Mouse (Mus musculus) forebrain, embryonic 12.5 days (tissue): ENCODE results near the gene Rpap3. TPM values are rescaled to one million over a fixed set of nuclear protein-coding genes. Genes with fewer than 3 reads are reported as not detected.

Experiments
- ATAC-seq: fragments of 200-750 bp; cut with Nextera tagmentation; 2 replicates; pipeline ENCODE4 v1.8.0; 2017; ENCODE audit warnings: moderate TSS enrichment; ENCODE audit not compliant: low FRiP score
- H3K27ac ChIP-seq: fragments of 300-500 bp; sonication (generic); 2 replicates; pipeline ENCODE4 v1.5.1; 2016; ENCODE audit warnings: mild to moderate bottlenecking
- H3K27me3 ChIP-seq: fragments of 300-500 bp; sonication (generic); 2 replicates; pipeline ENCODE4 v1.6.1; 2016; ENCODE audit warnings: mild to moderate bottlenecking
- H3K36me3 ChIP-seq: fragments of 300-500 bp; sonication (generic); replicated peaks from 2 replicates; pipeline ENCODE4 v1.6.1; 2016; ENCODE audit warnings: mild to moderate bottlenecking
- H3K4me1 ChIP-seq: fragments of 300-500 bp; sonication (generic); 2 replicates; pipeline ENCODE4 v1.6.1; 2016
- H3K4me2 ChIP-seq: fragments of 300-500 bp; sonication (generic); 2 replicates; pipeline ENCODE4 v1.6.1; 2016; ENCODE audit warnings: mild to moderate bottlenecking, moderate library complexity
- H3K4me3 ChIP-seq: fragments of 300-500 bp; sonication (generic); replicated peaks from 2 replicates; pipeline ENCODE4 v1.5.1; 2016; ENCODE audit warnings: mild to moderate bottlenecking
- H3K9ac ChIP-seq: fragments of 300-500 bp; sonication (generic); 2 replicates; pipeline ENCODE4 v1.6.1; 2016; ENCODE audit warnings: mild to moderate bottlenecking
- H3K9me3 ChIP-seq: fragments of 300-500 bp; sonication (generic); 2 replicates; pipeline ENCODE4 v1.6.1; 2016
- WGBS: fragments of 180-500 bp; shearing (Covaris S2); methylation state at CpG from one replicate; pipeline ENCODE4 v1.1.7; 2016; 5-methylcytosine and 5-hydroxymethylcytosine counted together
- polyA plus RNA-seq: library from polyadenylated mRNA; unstranded; fragments of >200 nt; fragmentation: Nextera tagmentation; extraction: Ambion mirVana; gene quantifications from 2 replicates; pipeline ENCODE4 v1.2.1, GENCODE M21; 2016

Gene Rpap3
- polyA plus RNA-seq: 42.2 and 42.6 TPM in 2 replicates

DNA sequence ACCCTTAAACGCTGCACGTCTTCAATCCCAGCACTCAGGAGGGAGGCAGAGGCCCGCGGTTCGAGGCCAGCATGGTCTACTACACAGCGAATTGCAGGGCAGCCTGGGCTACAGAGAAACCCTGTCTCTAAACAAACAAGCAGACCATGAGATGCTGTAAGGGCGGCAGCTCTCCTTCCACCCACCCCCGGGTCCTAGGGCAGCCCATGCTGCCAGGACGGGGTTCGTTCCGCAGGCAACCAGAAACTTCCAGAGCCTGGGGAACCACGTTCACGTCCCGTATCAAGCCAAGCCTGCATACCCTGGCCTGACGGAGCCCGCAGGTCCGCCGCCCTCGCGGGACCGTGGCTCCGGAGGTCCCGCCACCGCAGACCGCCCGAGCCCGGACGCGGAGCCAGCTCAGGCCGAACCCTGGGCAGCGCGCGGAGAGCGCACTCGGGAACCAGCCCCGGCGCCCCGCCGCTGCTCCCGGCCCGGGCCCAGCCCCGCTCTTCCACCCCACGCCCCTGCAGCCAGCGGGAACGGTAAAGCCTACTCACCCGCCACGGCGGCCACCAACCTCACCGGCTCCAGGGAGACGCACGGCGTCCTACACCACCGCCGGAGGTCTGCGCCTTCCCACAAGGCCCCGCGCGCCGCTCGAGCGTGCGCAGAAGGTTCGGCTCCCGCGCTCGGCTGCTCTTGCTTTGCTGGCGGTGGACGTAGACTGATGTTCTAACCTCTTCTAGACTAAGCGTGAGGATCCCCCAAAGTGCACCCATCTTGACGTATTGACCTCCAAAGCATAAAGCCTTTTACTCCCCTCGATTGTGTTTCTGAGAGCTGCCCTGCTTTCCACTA lies at the start of gene Rpap3:
Rpap3 (minus strand) TSS at position 615 of the 840 bp plus-strand sequence.
- Histone ChIP-seq H3K4me3 (peak within 1 kb of the TSS; percentile 98), H3K4me2 (peak within 1 kb of the TSS; percentile 81), H3K9me3 (no peaks in the 10 kb centered on the region), H3K27me3 (no peaks in the 10 kb centered on the region), H3K36me3 (peaks cover 24% of the 10 kb centered on the region), H3K4me1 (peaks cover 18% of the 10 kb centered on the region), H3K9ac (peak within 1 kb of the TSS; percentile 91), H3K27ac (peak within 1 kb of the TSS; percentile 73; the same call in 1 of the 2 replicates)
- ATAC-seq: peak; percentile 94
- WGBS: under 1% methylated on average over 71 of the region's 71 CpGs

DNA sequence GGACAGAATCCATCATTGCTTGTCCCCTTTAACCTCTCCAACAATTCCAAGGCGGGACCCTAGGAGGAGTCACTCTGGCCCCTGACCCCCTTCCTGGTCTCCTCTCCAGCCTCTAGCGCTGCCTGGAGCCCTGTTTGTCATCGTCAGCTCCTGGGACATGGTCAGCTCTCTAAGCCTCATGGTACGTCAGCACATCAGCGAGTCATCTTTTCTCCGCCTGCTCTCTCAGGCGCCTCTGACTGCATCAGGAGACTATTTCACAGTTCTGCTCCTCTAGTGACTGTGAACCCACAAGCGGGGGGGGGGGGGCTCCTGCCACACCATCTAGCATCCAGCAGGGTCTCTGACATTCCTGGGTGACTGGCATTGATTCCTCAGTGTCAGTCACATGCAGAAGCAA lies 49.7 kb upstream of the Rpap3 start:
- ATAC-seq: no peak
- H3K27ac ChIP-seq: no peak overlapping the region
- peaks cover 8% of the 10 kb centered on the region for H3K4me1 ChIP-seq
- H3K4me3 ChIP-seq: no peak overlapping the region
- no peak overlapping the region for H3K4me2 ChIP-seq
- no peak overlapping the region for H3K9ac ChIP-seq
- H3K9me3 ChIP-seq: no peaks in the 10 kb centered on the region
- H3K36me3 ChIP-seq: no peaks in the 10 kb centered on the region
- WGBS: 48% methylated on average over 8 of the region's 8 CpGs
- peaks cover 12% of the 10 kb centered on the region; the same call in 1 of the 2 replicates for H3K27me3 ChIP-seq

DNA sequence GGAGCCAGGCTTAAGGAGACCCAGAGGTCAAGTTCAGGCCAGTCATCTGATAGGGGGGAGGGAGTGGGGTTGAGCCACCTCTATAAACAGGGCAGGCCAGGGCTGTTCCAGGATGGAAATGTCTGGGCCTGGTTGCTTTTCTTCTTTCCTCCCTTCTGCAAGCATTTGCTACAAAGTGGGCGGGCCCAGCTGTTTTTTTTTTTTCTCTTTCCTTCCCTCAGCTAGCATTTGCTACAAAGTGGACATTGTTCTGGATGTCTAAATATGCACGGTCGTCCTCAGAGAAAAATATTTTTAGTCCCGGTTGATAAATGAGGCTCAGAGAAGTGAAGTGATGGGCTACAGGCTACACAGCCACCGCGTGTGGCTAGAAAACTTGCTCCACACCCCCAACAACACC lies 48.9 kb upstream of the Rpap3 start:
- Histone ChIP-seq H3K9ac (no peak overlapping the region), H3K36me3 (no peaks in the 10 kb centered on the region), H3K9me3 (no peaks in the 10 kb centered on the region), H3K4me3 (no peak overlapping the region), H3K4me2 (no peak overlapping the region), H3K27me3 (peaks cover 12% of the 10 kb centered on the region; the same call in 1 of the 2 replicates), H3K27ac (no peak overlapping the region), H3K4me1 (peaks cover 13% of the 10 kb centered on the region)
- no peak for ATAC-seq
- 59% methylated on average over 6 of the region's 6 CpGs for WGBS

DNA sequence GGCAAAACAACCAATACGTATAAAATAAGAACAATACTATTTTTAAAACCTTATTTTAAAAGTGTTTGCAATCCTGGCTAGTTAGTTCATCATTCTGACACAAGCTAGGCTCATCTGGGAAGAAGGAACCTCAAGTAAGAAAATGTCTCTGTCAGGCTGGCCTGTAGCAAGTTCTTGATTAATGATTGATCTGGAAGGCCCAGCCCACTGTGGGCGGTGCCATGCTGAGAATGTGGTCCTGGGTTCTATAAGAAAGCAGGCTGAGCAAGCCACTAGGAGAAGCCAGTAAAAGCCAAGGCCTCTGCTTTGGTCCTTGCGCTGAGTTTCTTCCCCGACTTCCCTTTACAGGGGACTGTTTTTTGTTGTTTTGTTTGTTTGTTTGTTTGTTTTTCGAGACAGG lies 46.9 kb upstream of the Rpap3 start:
- no peak overlapping the region for H3K27ac ChIP-seq
- H3K4me1 ChIP-seq: peaks cover 21% of the 10 kb centered on the region
- no peak for ATAC-seq
- no peak overlapping the region for H3K4me3 ChIP-seq
- no peaks in the 10 kb centered on the region for H3K36me3 ChIP-seq
- no peaks in the 10 kb centered on the region for H3K9me3 ChIP-seq
- peaks cover 12% of the 10 kb centered on the region; the same call in 1 of the 2 replicates for H3K27me3 ChIP-seq
- H3K9ac ChIP-seq: no peak overlapping the region
- 95% methylated on average over 5 of the region's 5 CpGs for whole genome bisulfite sequencing
- no peak overlapping the region for H3K4me2 ChIP-seq

DNA sequence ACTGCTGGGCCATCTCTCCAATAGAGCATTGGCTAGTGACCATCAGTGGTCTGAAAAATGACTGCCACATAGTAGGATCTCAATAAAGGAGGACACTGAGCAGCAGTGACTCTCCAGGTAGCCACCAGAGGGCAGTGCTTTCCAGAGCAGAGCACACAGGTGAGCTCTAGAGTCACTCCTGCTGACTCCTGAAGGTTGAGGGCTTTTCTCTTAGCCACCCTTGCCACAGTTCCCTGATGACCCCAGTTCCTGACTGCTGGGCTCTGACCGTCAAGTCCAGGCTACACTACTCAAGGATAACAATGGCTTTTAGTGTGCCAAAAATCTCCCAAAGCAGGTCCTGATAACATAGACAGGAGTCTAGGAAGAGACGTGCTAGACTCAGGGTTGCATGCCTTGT lies 46.1 kb upstream of the Rpap3 start:
- H3K36me3 ChIP-seq: no peaks in the 10 kb centered on the region
- no peak overlapping the region for H3K9ac ChIP-seq
- WGBS: 83% methylated on average over 2 of the region's 2 CpGs
- H3K27me3 ChIP-seq: peaks cover 8% of the 10 kb centered on the region; the same call in 1 of the 2 replicates
- H3K4me1 ChIP-seq: peaks cover 21% of the 10 kb centered on the region
- H3K9me3 ChIP-seq: no peaks in the 10 kb centered on the region
- no peak overlapping the region for H3K27ac ChIP-seq
- no peak overlapping the region for H3K4me3 ChIP-seq
- H3K4me2 ChIP-seq: no peak overlapping the region
- no peak for ATAC-seq

DNA sequence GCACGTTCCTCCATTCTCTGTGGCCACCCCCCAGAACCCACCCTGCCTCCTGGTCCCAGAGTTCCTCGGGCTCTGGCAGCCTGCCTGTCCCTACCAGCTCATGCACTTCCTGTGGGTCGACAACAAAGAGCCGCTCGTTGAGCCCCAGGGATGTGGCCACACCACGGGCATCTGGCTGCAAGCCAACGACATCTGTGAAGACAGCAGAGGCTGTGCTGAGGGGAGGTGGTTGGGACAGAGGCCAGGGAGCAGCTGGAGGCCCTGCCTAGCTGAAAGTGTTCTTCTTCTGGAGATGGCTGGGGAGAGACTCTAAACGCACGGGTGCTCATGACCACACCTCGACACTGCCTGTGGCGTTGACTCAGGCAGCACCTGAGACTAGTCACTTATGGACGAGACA lies 45.1 kb upstream of the Rpap3 start:
- Histone ChIP-seq H3K9ac (no peak overlapping the region), H3K4me1 (peaks cover 21% of the 10 kb centered on the region), H3K4me3 (no peak overlapping the region), H3K36me3 (no peaks in the 10 kb centered on the region), H3K27ac (peak overlapping the region; percentile 50; the same call in 1 of the 2 replicates), H3K9me3 (no peaks in the 10 kb centered on the region), H3K27me3 (peaks cover 8% of the 10 kb centered on the region; the same call in 1 of the 2 replicates), H3K4me2 (peak overlapping the region; percentile 13; the same call in 1 of the 2 replicates)
- WGBS: 46% methylated on average over 12 of the region's 12 CpGs
- peak; percentile 90 for ATAC-seq

DNA sequence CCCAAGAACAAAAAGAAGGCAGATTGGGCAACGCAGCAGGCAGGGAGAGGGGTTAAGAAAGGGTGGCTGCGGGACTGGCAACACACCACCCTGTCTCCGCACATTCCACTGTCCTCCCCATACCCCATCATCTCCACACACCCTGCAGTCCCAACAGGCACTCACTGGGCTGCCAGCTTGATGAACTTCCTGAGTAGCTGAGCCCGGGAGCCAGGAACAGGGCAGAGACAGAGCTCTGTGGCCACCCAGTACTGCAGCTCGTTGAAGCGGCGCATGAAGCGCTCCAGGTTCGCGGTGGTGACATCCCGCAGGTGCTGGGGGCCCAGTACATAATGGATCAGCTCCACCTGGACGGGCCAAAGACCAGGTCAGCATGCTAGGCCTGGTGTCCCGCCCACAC lies 44.2 kb upstream of the Rpap3 start:
- Histone ChIP-seq H3K4me2 (no peak overlapping the region), H3K4me3 (no peak overlapping the region), H3K9me3 (no peaks in the 10 kb centered on the region), H3K27ac (0 out of 2 replicates have a peak overlapping the region, but pooled peaks have one; percentile 50), H3K27me3 (peaks cover under 1% of the 10 kb centered on the region; the same call in 1 of the 2 replicates), H3K9ac (no peak overlapping the region), H3K4me1 (peaks cover 25% of the 10 kb centered on the region), H3K36me3 (no peaks in the 10 kb centered on the region)
- 89% methylated on average over 13 of the region's 13 CpGs for WGBS
- ATAC-seq: no peak

DNA sequence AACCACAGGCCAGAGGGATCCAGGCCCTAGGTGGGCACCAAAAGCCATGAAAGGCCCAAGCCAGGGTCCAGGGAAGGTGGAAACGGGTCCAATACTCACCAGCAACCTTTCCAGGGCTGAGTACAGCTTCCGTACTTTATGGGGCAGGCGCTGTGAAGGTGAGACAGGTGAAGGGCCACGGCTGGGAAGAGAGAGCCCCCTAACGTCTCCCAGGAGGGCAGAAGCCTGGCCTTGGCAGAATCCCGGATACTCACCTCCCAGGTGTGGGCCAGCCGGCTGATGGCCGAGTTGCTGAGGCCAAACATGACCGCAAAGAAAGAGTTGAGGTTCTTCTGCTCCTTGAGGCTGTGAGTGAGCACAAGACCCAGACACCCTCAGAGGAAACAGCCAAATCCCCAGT lies 43.8 kb upstream of the Rpap3 start:
- Histone ChIP-seq H3K4me3 (no peak overlapping the region), H3K9me3 (no peaks in the 10 kb centered on the region), H3K4me1 (peaks cover 26% of the 10 kb centered on the region), H3K27ac (no peak overlapping the region), H3K9ac (no peak overlapping the region), H3K4me2 (no peak overlapping the region), H3K36me3 (no peaks in the 10 kb centered on the region), H3K27me3 (no peaks in the 10 kb centered on the region)
- ATAC-seq: no peak
- 91% methylated on average over 9 of the region's 9 CpGs for WGBS

DNA sequence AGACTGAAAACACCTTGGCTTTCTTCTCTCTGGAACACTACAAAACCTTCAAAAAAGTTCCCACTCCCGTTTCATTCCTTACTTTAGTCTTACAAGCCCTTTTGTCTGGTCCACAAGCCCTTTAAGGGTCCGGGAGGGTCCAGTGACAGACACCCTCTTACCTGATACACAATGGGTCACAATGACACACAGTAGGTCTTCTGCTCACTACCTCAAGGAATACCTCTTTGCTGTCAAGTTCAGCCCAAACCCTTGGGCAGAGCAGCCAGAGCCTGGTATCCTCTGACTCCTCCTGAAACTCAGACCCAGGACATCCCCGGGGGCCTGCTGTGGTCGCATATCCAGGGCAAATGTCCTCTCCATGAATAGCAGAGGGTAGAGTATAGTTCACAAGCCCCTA lies 43.3 kb upstream of the Rpap3 start:
- Histone ChIP-seq H3K9me3 (no peaks in the 10 kb centered on the region), H3K27ac (no peak overlapping the region), H3K4me3 (no peak overlapping the region), H3K4me2 (no peak overlapping the region), H3K36me3 (no peaks in the 10 kb centered on the region), H3K9ac (no peak overlapping the region), H3K27me3 (no peaks in the 10 kb centered on the region), H3K4me1 (peaks cover 26% of the 10 kb centered on the region)
- 89% methylated on average over 4 of the region's 4 CpGs for WGBS
- no peak for ATAC-seq

DNA sequence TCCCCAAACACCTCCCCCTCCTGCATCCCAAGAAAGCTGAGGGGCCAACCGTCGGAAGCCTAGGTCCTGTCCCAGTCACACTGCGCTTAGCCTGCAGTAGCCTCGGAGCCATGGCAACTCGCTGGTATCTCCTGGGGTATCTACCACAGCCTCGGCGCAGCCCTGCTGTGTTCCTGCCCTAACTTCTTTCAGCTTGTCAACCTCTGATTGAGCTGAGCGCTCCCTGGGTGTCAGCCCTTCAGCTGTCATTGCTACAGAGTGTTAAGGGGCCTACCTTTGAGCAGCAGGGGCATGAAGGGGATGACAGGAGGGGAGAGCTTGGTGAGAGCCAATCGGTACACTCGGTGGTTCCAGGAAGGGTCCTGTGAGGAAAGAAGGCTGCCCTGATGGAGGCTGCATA lies 42.7 kb upstream of the Rpap3 start:
- peaks cover 26% of the 10 kb centered on the region for H3K4me1 ChIP-seq
- H3K36me3 ChIP-seq: no peaks in the 10 kb centered on the region
- ATAC-seq: no peak
- no peak overlapping the region for H3K4me2 ChIP-seq
- H3K9ac ChIP-seq: no peak overlapping the region
- no peaks in the 10 kb centered on the region for H3K27me3 ChIP-seq
- no peak overlapping the region for H3K27ac ChIP-seq
- 53% methylated on average over 10 of the region's 10 CpGs for WGBS
- H3K4me3 ChIP-seq: no peak overlapping the region
- H3K9me3 ChIP-seq: no peaks in the 10 kb centered on the region

DNA sequence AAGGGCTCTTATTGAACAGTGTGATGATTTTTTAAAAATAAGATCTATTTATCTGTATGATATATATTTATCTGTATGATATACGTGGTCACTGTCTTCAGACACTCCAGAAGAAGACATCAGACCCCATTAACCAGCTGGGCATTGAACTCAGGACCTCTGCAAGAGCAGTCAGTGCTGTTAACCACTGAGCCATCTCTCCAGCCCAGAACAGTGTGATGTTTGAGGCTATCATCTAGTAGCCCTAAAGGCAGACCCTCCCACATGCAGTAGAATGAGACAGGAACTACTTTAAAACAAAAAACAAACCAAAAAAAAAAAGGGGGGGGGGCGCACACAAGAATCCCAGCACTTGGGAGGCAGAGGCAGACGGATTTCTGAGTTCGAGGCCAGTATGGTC lies 41.9 kb upstream of the Rpap3 start:
- H3K4me2 ChIP-seq: no peak overlapping the region
- H3K27ac ChIP-seq: no peak overlapping the region
- 73% methylated on average over 4 of the region's 4 CpGs for WGBS
- ATAC-seq: no peak
- no peaks in the 10 kb centered on the region for H3K9me3 ChIP-seq
- H3K27me3 ChIP-seq: no peaks in the 10 kb centered on the region
- peaks cover 27% of the 10 kb centered on the region for H3K4me1 ChIP-seq
- H3K9ac ChIP-seq: no peak overlapping the region
- no peaks in the 10 kb centered on the region for H3K36me3 ChIP-seq
- no peak overlapping the region for H3K4me3 ChIP-seq

DNA sequence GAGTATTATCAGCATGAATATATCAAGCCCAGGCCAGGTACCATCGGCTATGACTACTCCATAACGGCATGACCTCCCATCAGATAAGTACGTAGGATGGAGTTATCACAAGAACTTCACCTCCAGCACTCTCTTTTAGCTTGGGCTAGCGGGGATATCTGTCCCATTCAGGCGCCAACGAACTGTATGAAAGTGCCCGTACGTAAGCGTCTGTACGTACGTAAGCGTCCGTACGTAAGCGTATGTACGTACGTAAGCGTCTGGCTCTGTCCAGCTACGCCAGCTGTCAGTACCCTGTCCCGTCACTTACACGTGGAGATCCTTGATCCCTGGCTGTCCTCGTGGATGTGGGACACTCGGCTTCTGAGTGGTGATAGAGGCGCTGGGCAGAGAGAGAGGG lies 41.1 kb upstream of the Rpap3 start:
- no peak for ATAC-seq
- H3K36me3 ChIP-seq: no peaks in the 10 kb centered on the region
- H3K27ac ChIP-seq: no peak overlapping the region
- no peaks in the 10 kb centered on the region for H3K27me3 ChIP-seq
- no peak overlapping the region for H3K4me2 ChIP-seq
- 93% methylated on average over 24 of the region's 24 CpGs for WGBS
- H3K4me1 ChIP-seq: peaks cover 34% of the 10 kb centered on the region
- H3K9me3 ChIP-seq: no peaks in the 10 kb centered on the region
- H3K4me3 ChIP-seq: no peak overlapping the region
- no peak overlapping the region for H3K9ac ChIP-seq

DNA sequence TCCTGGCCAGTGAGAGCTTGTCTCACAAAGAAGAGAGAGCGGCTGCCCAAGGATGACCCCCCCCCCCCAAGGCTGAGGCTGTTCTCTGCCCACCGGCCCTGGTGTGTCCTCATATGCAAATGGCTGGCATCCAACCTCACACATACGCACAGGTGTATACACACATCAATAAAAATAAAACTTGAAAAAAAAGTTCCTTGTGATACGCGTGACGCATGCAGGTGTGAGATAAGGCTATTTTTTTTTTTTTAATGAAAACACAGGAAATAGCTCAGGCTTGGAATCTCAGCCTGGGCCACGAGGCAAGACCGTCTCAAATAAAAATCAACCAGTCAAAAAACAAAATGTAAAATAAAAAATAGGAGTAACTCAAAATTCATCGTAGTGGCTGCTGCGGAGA lies 40.7 kb upstream of the Rpap3 start:
- H3K36me3 ChIP-seq: no peaks in the 10 kb centered on the region
- H3K9me3 ChIP-seq: no peaks in the 10 kb centered on the region
- H3K27me3 ChIP-seq: no peaks in the 10 kb centered on the region
- H3K4me2 ChIP-seq: no peak overlapping the region
- WGBS: 91% methylated on average over 10 of the region's 10 CpGs
- no peak overlapping the region for H3K4me3 ChIP-seq
- no peak overlapping the region for H3K9ac ChIP-seq
- H3K27ac ChIP-seq: no peak overlapping the region
- peaks cover 34% of the 10 kb centered on the region for H3K4me1 ChIP-seq
- ATAC-seq: no peak
